Mouse (Mus musculus) hindbrain, embryonic 12.5 days (tissue): ENCODE data around the gene Mamld1. TPM values are rescaled to one million over a fixed set of nuclear protein-coding genes. Genes with fewer than 3 reads are reported as not detected.

Source experiments
- ATAC-seq: fragments of 200-750 bp; cut with Nextera tagmentation; 2 replicates; pipeline ENCODE4 v1.8.0; 2017; ENCODE audit warnings: moderate TSS enrichment; ENCODE audit not compliant: low FRiP score
- H3K27ac ChIP-seq: fragments of 300-500 bp; sonication (generic); 2 replicates; pipeline ENCODE4 v1.5.1; 2016; ENCODE audit warnings: mild to moderate bottlenecking
- H3K27me3 ChIP-seq: fragments of 300-500 bp; sonication (generic); 2 replicates; pipeline ENCODE4 v1.6.1; 2016; ENCODE audit warnings: mild to moderate bottlenecking
- H3K36me3 ChIP-seq: fragments of 300-500 bp; sonication (generic); 2 replicates; pipeline ENCODE4 v1.6.1; 2016; ENCODE audit warnings: mild to moderate bottlenecking
- H3K4me1 ChIP-seq: fragments of 300-500 bp; sonication (generic); 2 replicates; pipeline ENCODE4 v1.6.1; 2016
- H3K4me2 ChIP-seq: fragments of 300-500 bp; sonication (generic); replicated peaks from 2 replicates; pipeline ENCODE4 v1.6.1; 2016; ENCODE audit warnings: mild to moderate bottlenecking
- H3K4me3 ChIP-seq: fragments of 300-500 bp; sonication (generic); 2 replicates; pipeline ENCODE4 v1.5.1; 2016; ENCODE audit warnings: mild to moderate bottlenecking
- H3K9ac ChIP-seq: fragments of 300-500 bp; sonication (generic); 2 replicates; pipeline ENCODE4 v1.6.1; 2016; ENCODE audit warnings: mild to moderate bottlenecking, moderate library complexity
- H3K9me3 ChIP-seq: fragments of 300-500 bp; sonication (generic); replicated peaks from 2 replicates; pipeline ENCODE4 v1.6.1; 2016; ENCODE audit warnings: mild to moderate bottlenecking
- WGBS: fragments of 180-500 bp; shearing (Covaris S2); methylation state at CpG from one replicate; pipeline ENCODE4 v1.1.7; 2016; 5-methylcytosine and 5-hydroxymethylcytosine counted together
- polyA plus RNA-seq: library from polyadenylated mRNA; unstranded; fragments of >200 nt; fragmentation: Nextera tagmentation; extraction: Ambion mirVana; gene quantifications from 2 replicates; pipeline ENCODE4 v1.2.1, GENCODE M21; 2016

Mamld1 gene
- polyA plus RNA-seq, 1 experiment from 2014 or later: 3.2 TPM

GRCm38 (mm10) chrX:71087370-71088079, 37.5 kb downstream of the Mamld1 start:
- no peaks in the 10 kb centered on the region for H3K4me1 ChIP-seq
- no peak overlapping the region for H3K4me2 ChIP-seq
- no peaks in the 10 kb centered on the region for H3K27me3 ChIP-seq
- no peak for ATAC-seq
- no peaks in the 10 kb centered on the region for H3K36me3 ChIP-seq
- H3K9ac ChIP-seq: no peak overlapping the region
- H3K9me3 ChIP-seq: no peaks in the 10 kb centered on the region
- no peak overlapping the region for H3K4me3 ChIP-seq
- no peak overlapping the region for H3K27ac ChIP-seq
- 73% methylated on average over 4 of the region's 4 CpGs for WGBS

- ATAC-seq: no peak
Observed at GRCm38 (mm10) chrX:71088080-71088414, 38.0 kb downstream of the Mamld1 start.

GRCm38 (mm10) chrX:71105820-71106219, 55.8 kb downstream of the Mamld1 start:
- H3K9me3 ChIP-seq: no peaks in the 10 kb centered on the region
- H3K4me1 ChIP-seq: no peaks in the 10 kb centered on the region
- H3K9ac ChIP-seq: no peak overlapping the region
- ATAC-seq: no peak
- no peaks in the 10 kb centered on the region for H3K27me3 ChIP-seq
- no peak overlapping the region for H3K4me3 ChIP-seq
- H3K27ac ChIP-seq: no peak overlapping the region
- H3K36me3 ChIP-seq: no peaks in the 10 kb centered on the region
- no peak overlapping the region for H3K4me2 ChIP-seq

More at GRCm38 (mm10) chrX:71088080-71088414, 38.0 kb downstream of the Mamld1 start:
- Histone ChIP-seq H3K36me3 (no peaks in the 10 kb centered on the region), H3K4me1 (no peaks in the 10 kb centered on the region), H3K27me3 (no peaks in the 10 kb centered on the region), H3K4me3 (no peak overlapping the region), H3K27ac (no peak overlapping the region), H3K4me2 (no peak overlapping the region), H3K9me3 (no peaks in the 10 kb centered on the region), H3K9ac (no peak overlapping the region)
- WGBS: 59% methylated on average over 3 of the region's 3 CpGs

- no peaks in the 10 kb centered on the region for H3K27me3 ChIP-seq
- no peak for ATAC-seq
- H3K36me3 ChIP-seq: no peaks in the 10 kb centered on the region
- no peaks in the 10 kb centered on the region for H3K4me1 ChIP-seq
- H3K9ac ChIP-seq: no peak overlapping the region
- no peak overlapping the region for H3K27ac ChIP-seq
- no peaks in the 10 kb centered on the region for H3K9me3 ChIP-seq
- WGBS: 85% methylated on average over 4 of the region's 4 CpGs
- no peak overlapping the region for H3K4me3 ChIP-seq
- H3K4me2 ChIP-seq: no peak overlapping the region
Observed at GRCm38 (mm10) chrX:71106392-71106791, 56.3 kb downstream of the Mamld1 start.

- Histone ChIP-seq H3K27me3 (no peaks in the 10 kb centered on the region), H3K4me3 (no peak overlapping the region), H3K27ac (no peak overlapping the region), H3K4me2 (no peak overlapping the region), H3K36me3 (no peaks in the 10 kb centered on the region), H3K9me3 (no peaks in the 10 kb centered on the region), H3K9ac (no peak overlapping the region), H3K4me1 (no peaks in the 10 kb centered on the region)
- WGBS: 80% methylated on average over 4 of the region's 4 CpGs
- no peak for ATAC-seq
Observed at GRCm38 (mm10) chrX:71108056-71108735, 58.1 kb downstream of the Mamld1 start.

- no peaks in the 10 kb centered on the region for H3K27me3 ChIP-seq
- ATAC-seq: no peak
- no peaks in the 10 kb centered on the region for H3K4me1 ChIP-seq
- H3K4me2 ChIP-seq: no peak overlapping the region
- no peaks in the 10 kb centered on the region for H3K9me3 ChIP-seq
- H3K4me3 ChIP-seq: no peak overlapping the region
- no peak overlapping the region for H3K27ac ChIP-seq
- H3K36me3 ChIP-seq: no peaks in the 10 kb centered on the region
- 75% methylated on average over 2 of the region's 2 CpGs for WGBS
- H3K9ac ChIP-seq: no peak overlapping the region
Observed at GRCm38 (mm10) chrX:71110333-71110732, 60.3 kb downstream of the Mamld1 start.

GRCm38 (mm10) chrX:71122359-71123293, 72.6 kb downstream of the Mamld1 start:
- Histone ChIP-seq H3K4me3 (no peak overlapping the region), H3K9me3 (no peaks in the 10 kb centered on the region), H3K4me2 (no peak overlapping the region), H3K9ac (no peak overlapping the region), H3K36me3 (no peaks in the 10 kb centered on the region), H3K4me1 (no peaks in the 10 kb centered on the region), H3K27ac (no peak overlapping the region), H3K27me3 (no peaks in the 10 kb centered on the region)
- no peak for ATAC-seq
- 71% methylated on average over 4 of the region's 4 CpGs for WGBS

- H3K9me3 ChIP-seq: no peaks in the 10 kb centered on the region
Observed at GRCm38 (mm10) chrX:71125013-71125412, 75.0 kb downstream of the Mamld1 start.

GRCm38 (mm10) chrX:71131464-71131863, 81.4 kb downstream of the Mamld1 start:
- Histone ChIP-seq H3K36me3 (no peaks in the 10 kb centered on the region), H3K4me2 (no peak overlapping the region), H3K9me3 (no peaks in the 10 kb centered on the region), H3K27me3 (no peaks in the 10 kb centered on the region), H3K4me1 (no peaks in the 10 kb centered on the region), H3K27ac (no peak overlapping the region), H3K4me3 (no peak overlapping the region), H3K9ac (no peak overlapping the region)
- ATAC-seq: no peak

More at GRCm38 (mm10) chrX:71125013-71125412, 75.0 kb downstream of the Mamld1 start:
- WGBS: 82% methylated on average over 7 of the region's 7 CpGs
- Histone ChIP-seq H3K9ac (no peak overlapping the region), H3K4me1 (no peaks in the 10 kb centered on the region), H3K4me3 (no peak overlapping the region), H3K27me3 (no peaks in the 10 kb centered on the region), H3K4me2 (no peak overlapping the region), H3K36me3 (no peaks in the 10 kb centered on the region), H3K27ac (no peak overlapping the region)
- ATAC-seq: no peak

GRCm38 (mm10) chrX:71141390-71141789, 91.3 kb downstream of the Mamld1 start:
- Histone ChIP-seq H3K9ac (no peak overlapping the region), H3K27me3 (no peaks in the 10 kb centered on the region), H3K4me1 (no peaks in the 10 kb centered on the region), H3K4me3 (no peak overlapping the region), H3K36me3 (no peaks in the 10 kb centered on the region), H3K4me2 (no peak overlapping the region), H3K27ac (no peak overlapping the region), H3K9me3 (no peaks in the 10 kb centered on the region)
- no peak for ATAC-seq
- 76% methylated on average over 2 of the region's 2 CpGs for WGBS

- Histone ChIP-seq H3K27ac (no peak overlapping the region), H3K4me2 (no peak overlapping the region), H3K4me1 (no peaks in the 10 kb centered on the region), H3K9ac (no peak overlapping the region), H3K9me3 (no peaks in the 10 kb centered on the region), H3K27me3 (no peaks in the 10 kb centered on the region), H3K36me3 (no peaks in the 10 kb centered on the region), H3K4me3 (no peak overlapping the region)
- 33% methylated on average over 1 of the region's 1 CpGs for WGBS
- no peak for ATAC-seq
Observed at GRCm38 (mm10) chrX:71149441-71150050, 99.5 kb downstream of the Mamld1 start.

GRCm38 (mm10) chrX:71150551-71151001, 100.5 kb downstream of the Mamld1 start:
- ATAC-seq: no peak
- Histone ChIP-seq H3K27me3 (no peaks in the 10 kb centered on the region), H3K9me3 (no peaks in the 10 kb centered on the region), H3K36me3 (no peaks in the 10 kb centered on the region), H3K4me2 (no peak overlapping the region), H3K27ac (no peak overlapping the region), H3K4me3 (no peak overlapping the region), H3K9ac (no peak overlapping the region), H3K4me1 (no peaks in the 10 kb centered on the region)
- 83% methylated on average over 4 of the region's 4 CpGs for WGBS
